Mouse (Mus musculus) megakaryocyte-erythroid progenitor cell, adult 5-6 weeks (primary cell): ENCODE results near the gene Olfr1387. TPM values are rescaled to one million over a fixed set of nuclear protein-coding genes. Genes with fewer than 3 reads are reported as not detected.
"Not testable (repeated sequence)": the region's sequence is repeated elsewhere in the genome, so short reads cannot be mapped to it uniquely, and the experiment has no call there.

Source experiments
- ATAC-seq: replicated peaks from 2 replicates; pipeline ENCODE4 v1.8.0; 2016; ENCODE audit warnings: mild to moderate bottlenecking, inconsistent platforms; ENCODE audit not compliant: severe bottlenecking, poor library complexity, low FRiP score, low TSS enrichment
- total RNA-seq, 2 experiments: library from RNA; stranded (forward) in 1 of 2; stranded (reverse) in 1 of 2; fragments of 200-1000, 215-1000 nt in 1 of 2; fragments of >200 nt in 1 of 2; fragmentation: Nextera tagmentation in 1 of 2; gene quantifications; 2 replicates each; pipeline ENCODE4 v1.2.3; 2014 to 2017

The Olfr1387 gene
- total RNA-seq (2014; fragmentation: Nextera tagmentation) (not detected in 2 replicates), total RNA-seq (2017) (not detected in 2 replicates)

GRCm38 (mm10) chr11:49455043-49455442, at the start of gene Olfr1387:
Gene Olfr1387 (plus strand): TSS chr11:49455343.
- ATAC-seq, result no peak

GRCm38 (mm10) chr11:49406784-49407183, 48.4 kb upstream of the Olfr1387 start:
- ATAC-seq, result no peak

GRCm38 (mm10) chr11:49410540-49410939, 44.6 kb upstream of the Olfr1387 start:
- ATAC-seq, result peak; percentile 68

GRCm38 (mm10) chr11:49422767-49423166, 32.4 kb upstream of the Olfr1387 start, which contains the start of gene Olfr1389:
Gene Olfr1389 (plus strand): TSS chr11:49423067.
- ATAC-seq, result no peak

- no peak for ATAC-seq
Measured at GRCm38 (mm10) chr11:49425257-49425927, 29.8 kb upstream of the Olfr1387 start.

GRCm38 (mm10) chr11:49429641-49430040, 25.5 kb upstream of the Olfr1387 start:
- ATAC-seq, result no peak

- no peak for ATAC-seq
Measured at GRCm38 (mm10) chr11:49436411-49436810, 18.7 kb upstream of the Olfr1387 start, which contains the start of gene Olfr1388. Gene Olfr1388 (plus strand): TSS chr11:49436624.

- ATAC-seq, result not testable (repeated sequence)
Measured at GRCm38 (mm10) chr11:49464746-49465145, 9.6 kb downstream of the Olfr1387 start, which contains the start of gene Olfr1386. Gene Olfr1386 (plus strand): TSS chr11:49465046.

GRCm38 (mm10) chr11:49485973-49486372, 30.8 kb downstream of the Olfr1387 start:
- no peak for ATAC-seq

- ATAC-seq, result not testable (repeated sequence)
Measured at GRCm38 (mm10) chr11:49488770-49489169, 33.6 kb downstream of the Olfr1387 start, which contains the start of gene Olfr1385. Gene Olfr1385 (plus strand): TSS chr11:49489070.

Other genes with a start within 250 kb of the Olfr1387 start
- gene Mgat1, start 211.2 kb upstream of the Olfr1387 start, total RNA-seq (2014; fragmentation: Nextera tagmentation), result 47.4 and 53.5 TPM in 2 replicates
- gene Mgat1, start 211.2 kb upstream of the Olfr1387 start, total RNA-seq (2017), result 28.1 and 34.2 TPM in 2 replicates
- not detected in 2 replicates for gene Olfr1393, start 177.0 kb upstream of the Olfr1387 start, total RNA-seq (2014; fragmentation: Nextera tagmentation)
- gene Olfr1393, start 177.0 kb upstream of the Olfr1387 start, total RNA-seq (2017), result not detected in 2 replicates
- not detected in 2 replicates for gene Olfr1392, start 170.1 kb upstream of the Olfr1387 start, total RNA-seq (2014; fragmentation: Nextera tagmentation)
- gene Olfr1392, start 170.1 kb upstream of the Olfr1387 start, total RNA-seq (2017), result not detected in 2 replicates
- gene Olfr10, start 150.6 kb upstream of the Olfr1387 start, total RNA-seq (2014; fragmentation: Nextera tagmentation), result not detected in 2 replicates
- gene Olfr10, start 150.6 kb upstream of the Olfr1387 start, total RNA-seq (2017), result not detected in 2 replicates
- gene Olfr1391, start 132.6 kb upstream of the Olfr1387 start, total RNA-seq (2014; fragmentation: Nextera tagmentation), result not detected in 2 replicates
- gene Olfr1391, start 132.6 kb upstream of the Olfr1387 start, total RNA-seq (2017), result not detected in 2 replicates
- not detected in 2 replicates for gene Olfr1390, start 120.2 kb upstream of the Olfr1387 start, total RNA-seq (2014; fragmentation: Nextera tagmentation)
- gene Olfr1390, start 120.2 kb upstream of the Olfr1387 start, total RNA-seq (2017), result not detected in 2 replicates
- not detected in 2 replicates for gene Olfr1389, start 32.3 kb upstream of the Olfr1387 start, total RNA-seq (2014; fragmentation: Nextera tagmentation)
- not detected in 2 replicates for gene Olfr1389, start 32.3 kb upstream of the Olfr1387 start, total RNA-seq (2017)
- gene Olfr1388, start 18.7 kb upstream of the Olfr1387 start, total RNA-seq (2014; fragmentation: Nextera tagmentation), result 0.72 and 0.87 TPM in 2 replicates
- 0.80 and 1.4 TPM in 2 replicates for gene Olfr1388, start 18.7 kb upstream of the Olfr1387 start, total RNA-seq (2017)
- gene Olfr1386, start 9.7 kb downstream of the Olfr1387 start, total RNA-seq (2014; fragmentation: Nextera tagmentation), result not detected in 2 replicates
- not detected in 2 replicates for gene Olfr1386, start 9.7 kb downstream of the Olfr1387 start, total RNA-seq (2017)
- not detected in 2 replicates for gene Olfr1385, start 33.7 kb downstream of the Olfr1387 start, total RNA-seq (2014; fragmentation: Nextera tagmentation)
- gene Olfr1385, start 33.7 kb downstream of the Olfr1387 start, total RNA-seq (2017), result not detected in 2 replicates
- gene Olfr1384, start 51.4 kb downstream of the Olfr1387 start, total RNA-seq (2014; fragmentation: Nextera tagmentation), result not detected in 2 replicates
- not detected in 2 replicates for gene Olfr1384, start 51.4 kb downstream of the Olfr1387 start, total RNA-seq (2017)
- gene Olfr1383, start 64.3 kb downstream of the Olfr1387 start, total RNA-seq (2014; fragmentation: Nextera tagmentation), result not detected in 2 replicates
- not detected in 2 replicates for gene Olfr1383, start 64.3 kb downstream of the Olfr1387 start, total RNA-seq (2017)
- not detected in 2 replicates for gene Olfr1382, start 72.9 kb downstream of the Olfr1387 start, total RNA-seq (2014; fragmentation: Nextera tagmentation)
- not detected in 2 replicates for gene Olfr1382, start 72.9 kb downstream of the Olfr1387 start, total RNA-seq (2017)
- not detected in 2 replicates for gene Olfr1381, start 88.1 kb downstream of the Olfr1387 start, total RNA-seq (2014; fragmentation: Nextera tagmentation)
- gene Olfr1381, start 88.1 kb downstream of the Olfr1387 start, total RNA-seq (2017), result not detected in 2 replicates
- gene Olfr1380, start 101.5 kb downstream of the Olfr1387 start, total RNA-seq (2014; fragmentation: Nextera tagmentation), result not detected in 2 replicates
- gene Olfr1380, start 101.5 kb downstream of the Olfr1387 start, total RNA-seq (2017), result not detected in 2 replicates
- not detected in 2 replicates for gene Flt4, start 153.9 kb downstream of the Olfr1387 start, total RNA-seq (2014; fragmentation: Nextera tagmentation)
- not detected in 2 replicates for gene Flt4, start 153.9 kb downstream of the Olfr1387 start, total RNA-seq (2017)
- not detected in 2 replicates for gene Scgb3a1, start 208.3 kb downstream of the Olfr1387 start, total RNA-seq (2014; fragmentation: Nextera tagmentation)
- not detected in 2 replicates for gene Scgb3a1, start 208.3 kb downstream of the Olfr1387 start, total RNA-seq (2017)